22 mouse cellular contexts compared by ENCODE assay signal in genomic region chr12:86558889-86559288, GRCm38 (mm10).
DNase-seq lines count a peak whose midpoint lies in the region; ATAC-seq and TF ChIP-seq lines count a peak whose summit lies in the region.
"Had no signal": no experiment of that assay in that cellular context is flagged by ENCODE, and none has a peak within 500 bp of the region (broad histone marks: within the 10 kb centered on the region; RNA-seq: fewer than 3 reads in every experiment).

No protein-coding gene starts in this region.

- no peaks in the 10 kb centered on the region for H3K9me3 ChIP-seq in MEL (replicated peaks; ENCODE audit: insufficient read depth, low read length)
- H3K9me3 ChIP-seq: embryonic facial prominence, embryonic 15.5 days; forebrain, embryonic 15.5 days; heart, embryonic 10.5 days; hindbrain, embryonic 15.5 days; liver, embryonic 13.5 days; neural tube, embryonic 13.5 days had no signal

- no peaks in the 10 kb centered on the region for H3K4me1 ChIP-seq in MEL (ENCODE audit: control insufficient read depth in 1 of 2, insufficient read depth in 2 of 2, low read length in 2 of 2)
- H3K4me1 ChIP-seq in testis, adult 2 months (ENCODE audit: control insufficient read depth, insufficient read depth, low read length), result no peaks in the 10 kb centered on the region
- H3K4me1 ChIP-seq: embryonic facial prominence, embryonic 15.5 days; forebrain, embryonic 15.5 days; heart, embryonic 10.5 days; hindbrain, embryonic 15.5 days; liver, embryonic 13.5 days; neural tube, embryonic 13.5 days had no signal

- no peaks in the 10 kb centered on the region for H3K27me3 ChIP-seq in MEL (ENCODE audit: control insufficient read depth in 1 of 2, insufficient read depth in 2 of 2, low read length in 2 of 2)
- H3K27me3 ChIP-seq in testis, adult 2 months (ENCODE audit: control insufficient read depth, insufficient read depth, low read length), result no peaks in the 10 kb centered on the region
- H3K27me3 ChIP-seq: embryonic facial prominence, embryonic 15.5 days; forebrain, embryonic 15.5 days; hindbrain, embryonic 15.5 days; liver, embryonic 13.5 days; neural tube, embryonic 13.5 days had no signal

- peak in 2 of 3 experiments; percentile 8 to 10; a peak in 1 of 6 replicates for TF ChIP-seq CTCF in MEL (IDR thresholded peaks at IDR 0.05 in 2 of 3, conservative IDR thresholded peaks at IDR 0.05 in 1 of 3; ENCODE audit: control insufficient read depth in 1 of 3, insufficient read depth in 1 of 3, low read depth in 2 of 3, low read length in 3 of 3, poor library complexity in 1 of 3, severe bottlenecking in 1 of 3)
- peak; percentile 77; the same call in 1 of the 2 replicates for TF ChIP-seq CTCF in testis, adult 2 months (IDR thresholded peaks at IDR 0.05; ENCODE audit: control insufficient read depth, insufficient read depth, insufficient replicate concordance, low read depth, low read length)

- no peak for TF ChIP-seq EP300 in MEL (IDR thresholded peaks at IDR 0.05; ENCODE audit: low read depth in 1 of 2, low read length in 2 of 2)

- no peak overlapping the region for H3K4me3 ChIP-seq in MEL (ENCODE audit: control insufficient read depth in 1 of 2, insufficient read depth in 1 of 2, low read depth in 2 of 2, low read length in 2 of 2)
- H3K4me3 ChIP-seq in testis, adult 2 months (ENCODE audit: control insufficient read depth, low read depth, low read length), result no peak overlapping the region
- H3K4me3 ChIP-seq: embryonic facial prominence, embryonic 15.5 days; forebrain, embryonic 15.5 days; heart, embryonic 10.5 days; hindbrain, embryonic 15.5 days; liver, embryonic 13.5 days; megakaryocyte, embryonic 14.5 days; neural tube, embryonic 13.5 days had no signal

- H3K9ac ChIP-seq in MEL (ENCODE audit: control insufficient read depth, low read depth, low read length, poor library complexity, severe bottlenecking), result no peak overlapping the region
- H3K9ac ChIP-seq: embryonic facial prominence, embryonic 15.5 days; forebrain, embryonic 15.5 days; hindbrain, embryonic 15.5 days; liver, embryonic 13.5 days; neural tube, embryonic 13.5 days had no signal

- TF ChIP-seq POLR2A in MEL (IDR thresholded peaks at IDR 0.05; ENCODE audit: control insufficient read depth in 1 of 2, insufficient read depth in 1 of 2, low read depth in 1 of 2, low read length in 2 of 2, poor library complexity in 1 of 2), result no peak
- TF ChIP-seq POLR2A in testis, adult 2 months (IDR thresholded peaks at IDR 0.05; ENCODE audit: control insufficient read depth, low read depth, low read length), result no peak

- H3K36me3 ChIP-seq in MEL (ENCODE audit: control insufficient read depth in 1 of 2, insufficient read depth in 2 of 2, low read length in 2 of 2), result no peaks in the 10 kb centered on the region
- no peaks in the 10 kb centered on the region for H3K36me3 ChIP-seq in testis, adult 2 months (ENCODE audit: control insufficient read depth, insufficient read depth, low read length)
- H3K36me3 ChIP-seq: embryonic facial prominence, embryonic 15.5 days; forebrain, embryonic 15.5 days; heart, embryonic 10.5 days; hindbrain, embryonic 15.5 days; liver, embryonic 13.5 days; neural tube, embryonic 13.5 days had no signal

- H3K27ac ChIP-seq in MEL (ENCODE audit: control insufficient read depth, low read depth, low read length), result no peak overlapping the region
- no peak overlapping the region for H3K27ac ChIP-seq in testis, adult 2 months (ENCODE audit: control insufficient read depth, insufficient read depth, low read depth, low read length)
- H3K27ac ChIP-seq: embryonic facial prominence, embryonic 15.5 days; forebrain, embryonic 15.5 days; heart, embryonic 10.5 days; hindbrain, embryonic 15.5 days; liver, embryonic 13.5 days; neural tube, embryonic 13.5 days had no signal

- peak; percentile 3 for DNase-seq in CD4-positive, CD25-positive, alpha-beta regulatory T cell, adult 2 months (ENCODE audit: low read depth, low spot score)
- peak; percentile 13 for DNase-seq in A20 (ENCODE audit: low read depth, low spot score)
- DNase-seq in MEL (ENCODE audit: low read depth, low spot score), result no peak
- no peak for DNase-seq in natural killer cell, adult 2 months (ENCODE audit: low spot score in 2 of 2)
- DNase-seq: adrenal gland, postnatal 25 days; cerebellum, adult 8-10 months; kidney, postnatal 36 days; layer of hippocampus, adult 9-11 months; liver, embryonic 13.5 days; lung, adult 2 months; lung, postnatal 14 days; midbrain, embryonic 14.5 days had no signal

- no peaks in the 10 kb centered on the region for H3K79me2 ChIP-seq in MEL (ENCODE audit: control insufficient read depth, insufficient read depth, low read length, poor library complexity)

- TF ChIP-seq RAD21 in MEL (IDR thresholded peaks at IDR 0.05; ENCODE audit: low read depth, low read length), result no peak

- ATAC-seq in CD4-positive, CD25-positive, alpha-beta regulatory T cell, adult 4 months, result no peak
- ATAC-seq in megakaryocyte progenitor cell, adult 5-6 weeks (replicated peaks; ENCODE audit: poor library complexity), result no peak
- ATAC-seq: forebrain, embryonic 15.5 days; intestine, embryonic 16.5 days had no signal

TF ChIP-seq in MEL, 35 proteins besides CTCF, POLR2A, EP300 and RAD21:
- TF ChIP-seq GATA1 (IDR thresholded peaks at IDR 0.05; ENCODE audit: low read depth, low read length) (no peak), HCFC1 (IDR thresholded peaks at IDR 0.05; ENCODE audit: low read depth, low read length) (no peak), RCOR1 (IDR thresholded peaks at IDR 0.05; ENCODE audit: low read depth, low read length) (no peak), POLR2AphosphoS2 (IDR thresholded peaks at IDR 0.05; ENCODE audit: low read length) (no peak), SIN3A (IDR thresholded peaks at IDR 0.05; ENCODE audit: low read length) (no peak), CHD1 (IDR thresholded peaks at IDR 0.05; ENCODE audit: low read depth, low read length) (no peak), MYB (IDR thresholded peaks at IDR 0.05; ENCODE audit: low read depth, low read length) (no peak), TAL1 (IDR thresholded peaks at IDR 0.05; ENCODE audit: low read length) (no peak), ZKSCAN1 (IDR thresholded peaks at IDR 0.05; ENCODE audit: low read depth, low read length) (no peak), ETS1 (IDR thresholded peaks at IDR 0.05; ENCODE audit: low read depth, low read length) (no peak), GABPA (IDR thresholded peaks at IDR 0.05; ENCODE audit: low read depth, low read length) (no peak), MEF2A (IDR thresholded peaks at IDR 0.05; ENCODE audit: extremely low read depth, insufficient replicate concordance, low read depth, low read length, poor library complexity, severe bottlenecking) (no peak), MAZ (IDR thresholded peaks at IDR 0.05; ENCODE audit: low read depth, low read length) (no peak), ZMIZ1 (IDR thresholded peaks at IDR 0.05; ENCODE audit: low read depth, low read length) (no peak)

Comparison
In these comparisons a context has a peak if more than half of its experiments do, and no peak if none do; other contexts are left out.
1. DNase-seq: peak in CD4-positive, CD25-positive, alpha-beta regulatory T cell, adult 2 months (single experiment) and A20 (single experiment); none in MEL (single experiment) and natural killer cell, adult 2 months (0 of 2).